Mouse (Mus musculus) embryonic facial prominence, embryonic 11.5 days (tissue): Measurements from ENCODE around the gene Borcs6. TPM values are rescaled to one million over a fixed set of nuclear protein-coding genes. Genes with fewer than 3 reads are reported as not detected.

Experiments
- ATAC-seq: fragments of 200-750 bp; cut with Nextera tagmentation; replicated peaks from 2 replicates; pipeline ENCODE4 v1.8.0; 2017; ENCODE audit warnings: low read depth; ENCODE audit not compliant: insufficient number of reproducible peaks, low FRiP score, low TSS enrichment
- DNase-seq: peaks from one replicate; pipeline ENCODE4 v3.0.0-alpha.2; 2015; ENCODE audit warnings: low spot score
- H3K27ac ChIP-seq: fragments of 300-500 bp; sonication (generic); replicated peaks from 2 replicates; pipeline ENCODE4 v1.5.1; 2014; ENCODE audit warnings: mild to moderate bottlenecking, low read depth, low read length, control low read depth
- H3K27me3 ChIP-seq: fragments of 300-500 bp; sonication (generic); 2 replicates; pipeline ENCODE4 v1.6.1; 2014; ENCODE audit warnings: mild to moderate bottlenecking, low read length, moderate library complexity, mixed read lengths; ENCODE audit not compliant: control insufficient read depth, insufficient read depth
- H3K36me3 ChIP-seq: fragments of 300-500 bp; sonication (generic); replicated peaks from 2 replicates; pipeline ENCODE4 v1.6.1; 2014; ENCODE audit warnings: low read depth, mild to moderate bottlenecking, low read length, moderate library complexity, mixed read lengths; ENCODE audit not compliant: control insufficient read depth, insufficient read depth
- H3K4me1 ChIP-seq: fragments of 300-500 bp; sonication (generic); 2 replicates; pipeline ENCODE4 v1.6.1; 2014; ENCODE audit warnings: low read length, mixed read lengths; ENCODE audit not compliant: control insufficient read depth, insufficient read depth
- H3K4me2 ChIP-seq: fragments of 300-500 bp; sonication (generic); 2 replicates; pipeline ENCODE4 v1.6.1; 2014; ENCODE audit warnings: low read depth, mild to moderate bottlenecking, control low read depth, low read length, moderate library complexity
- H3K4me3 ChIP-seq: fragments of 300-500 bp; sonication (generic); 2 replicates; pipeline ENCODE4 v1.5.1; 2014; ENCODE audit warnings: low read depth, low read length, control low read depth
- H3K9ac ChIP-seq: fragments of 300-500 bp; sonication (generic); replicated peaks from 2 replicates; pipeline ENCODE4 v1.6.1; 2014; ENCODE audit warnings: mild to moderate bottlenecking, control low read depth, low read length
- H3K9me3 ChIP-seq: fragments of 300-500 bp; sonication (generic); replicated peaks from 2 replicates; pipeline ENCODE4 v1.6.1; 2016; ENCODE audit warnings: mild to moderate bottlenecking, low read length, inconsistent platforms, mixed read lengths; ENCODE audit not compliant: control insufficient read depth
- WGBS: fragments of 180-500 bp; shearing (Covaris S2); extraction: QIAGEN DNeasy Blood & Tissue Kit; methylation state at CpG from one replicate; pipeline ENCODE4 v1.1.7; 2014; 5-methylcytosine and 5-hydroxymethylcytosine counted together
- polyA plus RNA-seq: library from polyadenylated mRNA; unstranded; fragments of >200 nt; fragmentation: Nextera tagmentation; extraction: Ambion mirVana; gene quantifications from 2 replicates; pipeline ENCODE4 v1.2.1, GENCODE M21; 2014

Gene Borcs6
- polyA plus RNA-seq, 1 experiment from 2014 or later: 6.4 TPM

DNA sequence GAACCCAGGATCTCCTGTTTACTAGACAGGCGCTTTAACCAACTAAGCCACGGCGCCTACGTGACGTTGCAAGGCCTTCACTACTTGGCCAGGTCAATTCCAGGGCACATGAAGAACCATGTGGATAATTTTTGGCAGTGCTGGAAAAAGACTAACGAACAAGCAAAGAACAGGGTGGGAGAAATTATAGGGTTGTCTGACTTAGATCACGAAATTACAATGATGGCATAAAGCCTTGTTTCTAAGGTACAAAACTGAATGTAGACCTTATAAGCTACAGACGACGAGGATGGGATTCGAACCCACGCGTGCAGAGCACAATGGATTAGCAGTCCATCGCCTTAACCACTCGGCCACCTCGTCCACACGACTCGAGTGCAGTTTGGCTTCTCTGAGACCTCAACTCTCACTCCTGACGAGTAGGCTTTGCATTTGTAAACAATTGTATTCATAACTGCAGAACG is 3.3 kb downstream of the Borcs6 start:
- no peak overlapping the region for H3K27ac ChIP-seq
- peak overlapping the region; percentile 44 for H3K4me2 ChIP-seq
- DNase-seq: peak; percentile 96
- ATAC-seq: peak; percentile 57
- H3K4me1 ChIP-seq: no peaks in the 10 kb centered on the region
- no peaks in the 10 kb centered on the region for H3K27me3 ChIP-seq
- under 1% methylated on average over 19 of the region's 19 CpGs for WGBS
- H3K4me3 ChIP-seq: peak overlapping the region; percentile 69
- no peaks in the 10 kb centered on the region for H3K9me3 ChIP-seq
- H3K9ac ChIP-seq: no peak overlapping the region
- H3K36me3 ChIP-seq: no peaks in the 10 kb centered on the region

DNA sequence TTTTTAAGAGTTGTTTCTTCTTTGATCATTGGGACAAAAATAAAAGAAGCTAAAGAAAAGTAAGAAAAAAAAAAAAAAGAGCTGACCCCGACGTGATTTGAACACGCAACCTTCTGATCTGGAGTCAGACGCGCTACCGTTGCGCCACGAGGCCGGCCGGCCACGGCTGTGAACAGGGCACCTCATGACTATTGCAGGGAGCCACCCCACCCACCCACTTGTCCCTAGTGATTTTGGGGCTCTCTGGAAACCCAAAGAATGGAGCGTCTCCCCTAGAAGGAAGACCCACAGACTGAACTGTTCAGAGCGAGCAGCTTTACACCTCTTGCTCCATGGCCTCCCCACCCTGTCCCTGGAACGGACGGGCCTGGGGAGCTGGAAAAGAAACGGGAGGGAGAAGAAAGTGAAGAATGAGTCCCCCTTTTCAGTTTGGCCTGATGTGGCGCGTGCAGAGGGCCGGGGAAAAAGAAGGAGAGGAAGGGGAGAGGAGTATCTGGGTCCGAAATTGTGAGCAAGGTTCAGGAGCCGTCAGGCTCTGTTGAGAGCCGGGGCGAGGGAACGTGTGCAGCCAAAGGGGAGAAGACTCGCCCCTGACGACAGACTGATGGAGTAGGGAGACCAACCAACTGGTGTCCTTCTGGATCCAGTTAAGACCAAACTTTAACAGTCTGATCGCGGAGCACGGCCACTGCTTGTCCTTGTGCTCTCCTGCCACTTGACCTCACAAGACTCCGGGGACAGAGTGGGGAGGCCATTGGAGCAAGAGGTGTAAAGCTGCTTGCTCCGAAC is 4.1 kb downstream of the Borcs6 start:
- no peaks in the 10 kb centered on the region for H3K4me1 ChIP-seq
- H3K27me3 ChIP-seq: no peaks in the 10 kb centered on the region
- H3K9ac ChIP-seq: peak overlapping the region; percentile 64
- WGBS: under 1% methylated on average over 31 of the region's 31 CpGs
- H3K4me2 ChIP-seq: peak overlapping the region; percentile 45
- ATAC-seq (no peak; the same call in 1 of the 2 replicates), DNase-seq (peak; percentile 87)
- peak overlapping the region; percentile 48 for H3K27ac ChIP-seq
- peak overlapping the region; percentile 69 for H3K4me3 ChIP-seq
- no peaks in the 10 kb centered on the region for H3K36me3 ChIP-seq
- no peaks in the 10 kb centered on the region for H3K9me3 ChIP-seq

DNA sequence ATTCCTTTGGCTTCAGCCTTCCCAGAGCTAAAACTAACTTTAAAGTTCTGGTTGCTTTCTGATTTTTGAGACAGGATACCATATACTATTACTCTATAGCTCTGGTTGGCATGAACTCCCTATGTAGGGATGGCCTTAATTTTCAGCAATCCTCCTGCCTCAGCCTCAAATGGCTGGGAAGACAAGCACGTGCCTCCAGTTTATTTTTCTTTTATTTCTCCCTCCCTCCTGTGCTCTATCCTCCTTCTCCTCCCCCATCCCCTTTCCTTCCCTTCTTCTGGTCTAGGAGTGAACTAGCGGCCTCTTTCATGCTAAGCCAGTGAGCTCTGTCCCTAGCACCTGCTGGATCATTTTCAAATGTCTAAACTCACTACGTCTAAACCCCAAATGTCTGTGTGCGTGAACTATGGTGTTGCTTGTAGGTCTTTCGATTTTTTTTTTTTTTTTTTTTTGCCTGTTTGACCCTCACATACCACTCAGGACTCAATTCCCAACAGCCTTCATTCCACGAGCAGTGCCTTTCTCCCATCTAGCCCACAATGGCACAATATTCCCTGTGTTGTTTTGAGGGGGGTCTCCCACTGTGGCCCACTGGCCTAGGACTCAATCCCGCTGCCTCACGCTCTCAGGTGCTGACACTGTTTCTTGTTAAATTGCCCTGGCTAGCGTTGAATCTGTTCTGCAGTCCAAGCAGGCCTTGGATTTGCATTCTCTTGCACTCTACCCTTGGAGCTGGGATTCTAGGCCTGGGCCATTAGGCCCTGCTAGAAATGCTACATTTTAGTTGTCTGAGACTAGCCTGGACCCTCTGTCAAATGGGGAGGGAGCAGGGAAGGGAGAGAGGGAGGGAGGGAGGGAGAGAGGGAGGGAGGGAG is 5.0 kb downstream of the Borcs6 start:
- H3K36me3 ChIP-seq: no peaks in the 10 kb centered on the region
- H3K9ac ChIP-seq: peak overlapping the region; percentile 64; the same call in 1 of the 2 replicates
- no peaks in the 10 kb centered on the region for H3K4me1 ChIP-seq
- DNase-seq (no peak), ATAC-seq (no peak)
- 36% methylated on average over 9 of the region's 9 CpGs for WGBS
- H3K27me3 ChIP-seq: no peaks in the 10 kb centered on the region
- H3K4me3 ChIP-seq: peak overlapping the region; percentile 69
- H3K27ac ChIP-seq: no peak overlapping the region
- peak overlapping the region; percentile 45 for H3K4me2 ChIP-seq
- H3K9me3 ChIP-seq: no peaks in the 10 kb centered on the region

DNA sequence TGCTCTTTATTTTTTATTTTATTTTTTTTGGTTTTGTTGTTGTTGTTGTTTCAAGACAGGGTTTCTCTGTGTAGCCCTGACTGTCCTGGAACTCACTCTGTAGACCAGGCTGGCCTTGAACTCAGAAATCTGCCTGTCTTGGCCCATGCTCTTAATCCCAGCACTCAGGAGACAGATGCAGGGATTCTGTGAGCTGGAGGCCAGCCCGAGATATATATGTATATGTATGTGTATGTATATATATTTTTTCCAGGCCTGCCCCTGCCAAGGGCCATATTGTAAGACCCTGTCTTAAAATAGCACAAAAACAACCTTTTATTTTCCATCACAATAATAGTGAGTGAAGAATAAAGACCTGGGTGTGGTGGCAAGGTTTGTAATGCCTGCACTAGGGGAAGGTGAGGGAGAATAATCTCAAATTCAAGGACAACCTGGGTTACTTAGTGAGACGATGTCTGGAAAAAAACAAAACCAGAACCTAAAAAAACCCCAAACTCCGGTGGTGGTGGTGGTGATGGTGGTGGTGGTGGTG is 5.9 kb downstream of the Borcs6 start:
- H3K4me3 ChIP-seq: no peak overlapping the region
- WGBS: 59% methylated on average over 3 of the region's 3 CpGs

DNA sequence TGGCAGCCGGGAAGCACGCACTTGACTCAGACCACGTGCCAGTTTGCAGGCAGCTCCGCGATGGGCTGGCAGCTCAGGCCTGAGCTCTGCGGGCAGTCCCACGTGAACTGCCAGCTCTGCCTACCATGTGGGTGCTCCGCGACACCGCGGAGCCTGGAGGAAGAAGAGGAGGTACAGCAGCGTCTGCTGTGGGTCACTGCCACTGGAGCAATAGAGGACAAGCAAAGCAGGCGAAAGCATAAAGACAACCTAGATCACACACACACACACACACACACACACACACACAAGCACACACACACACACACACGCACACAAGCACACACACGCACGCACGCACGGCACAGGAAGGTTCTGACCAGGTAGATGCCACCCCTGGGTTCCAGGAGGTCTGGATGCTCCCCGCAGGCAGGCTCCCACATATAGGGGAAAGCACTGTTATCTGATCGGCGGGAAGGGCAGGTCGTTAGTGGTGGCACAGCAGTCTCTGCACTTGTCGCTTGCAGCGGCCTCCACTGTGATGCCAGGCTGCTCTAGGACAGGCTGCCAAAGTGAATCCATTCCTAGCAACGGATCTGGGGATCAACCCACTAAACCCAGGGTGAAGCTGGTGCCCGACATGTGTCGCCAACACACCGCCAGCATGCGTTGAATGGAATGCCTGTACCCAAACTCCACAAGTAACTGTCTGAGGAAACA is 6.8 kb downstream of the Borcs6 start:
- Histone ChIP-seq H3K4me1 (no peaks in the 10 kb centered on the region), H3K27me3 (no peaks in the 10 kb centered on the region), H3K9me3 (no peaks in the 10 kb centered on the region), H3K4me2 (peak overlapping the region; percentile 76), H3K9ac (peak overlapping the region; percentile 51), H3K4me3 (peak overlapping the region; percentile 36), H3K36me3 (no peaks in the 10 kb centered on the region), H3K27ac (no peak overlapping the region)
- DNase-seq: peak; percentile 22
- 1% methylated on average over 29 of the region's 29 CpGs for WGBS
- ATAC-seq: no peak

More for the DNA sequence above, 5.9 kb downstream of the Borcs6 start:
- ATAC-seq (no peak), DNase-seq (no peak)
- Histone ChIP-seq H3K27me3 (no peaks in the 10 kb centered on the region), H3K9ac (no peak overlapping the region), H3K9me3 (no peaks in the 10 kb centered on the region), H3K27ac (no peak overlapping the region), H3K4me1 (no peaks in the 10 kb centered on the region), H3K36me3 (no peaks in the 10 kb centered on the region), H3K4me2 (no peak overlapping the region; the same call in 1 of the 2 replicates)

DNA sequence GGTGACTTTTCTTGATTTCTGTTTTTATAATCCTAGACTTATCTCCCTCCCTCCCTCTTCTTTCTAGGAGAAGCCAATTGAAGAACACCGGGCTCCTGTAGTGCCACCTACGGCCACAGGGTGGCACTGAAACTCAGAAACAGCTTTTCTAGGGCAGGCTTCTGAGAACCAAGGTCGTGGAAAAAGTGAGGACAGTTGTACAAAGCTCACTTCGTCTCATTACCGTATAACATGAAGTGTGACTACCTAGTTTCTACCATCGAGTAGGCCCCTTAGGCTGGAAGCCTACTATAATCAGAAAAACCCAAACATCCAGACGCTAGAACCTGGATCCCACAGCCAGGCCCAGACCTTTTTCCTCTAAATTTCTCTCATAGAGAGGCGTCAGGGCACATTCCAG is 7.4 kb downstream of the Borcs6 start:
- Histone ChIP-seq H3K4me1 (no peaks in the 10 kb centered on the region), H3K4me2 (peak overlapping the region; percentile 76), H3K9me3 (no peaks in the 10 kb centered on the region), H3K36me3 (no peaks in the 10 kb centered on the region), H3K27ac (no peak overlapping the region), H3K4me3 (peak overlapping the region; percentile 36), H3K9ac (no peak overlapping the region; the same call in 1 of the 2 replicates), H3K27me3 (no peaks in the 10 kb centered on the region)
- DNase-seq: peak; percentile 96
- whole genome bisulfite sequencing: 9% methylated on average over 8 of the region's 8 CpGs
- ATAC-seq: no peak

DNA sequence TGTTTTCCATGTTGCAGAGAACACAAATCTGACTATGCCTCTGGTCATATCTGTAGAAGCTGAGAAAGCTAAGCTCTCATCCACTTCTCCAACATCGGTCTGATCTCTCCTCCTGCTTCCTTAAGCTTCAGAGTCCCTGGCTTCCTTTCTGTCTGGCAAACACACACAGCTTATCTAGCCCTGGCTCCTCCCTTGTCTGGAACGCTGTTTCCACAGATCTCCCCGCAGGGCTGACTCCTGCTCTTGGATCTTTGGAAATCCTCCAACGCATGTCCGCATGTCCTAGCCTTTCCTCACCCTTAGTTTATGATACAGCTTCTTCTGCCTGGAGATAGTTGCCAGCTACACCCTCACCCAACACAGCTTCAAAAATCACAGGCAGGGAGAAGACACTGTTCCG is 8.1 kb downstream of the Borcs6 start:
- ATAC-seq (no peak), DNase-seq (no peak)
- no peaks in the 10 kb centered on the region for H3K4me1 ChIP-seq
- H3K9ac ChIP-seq: no peak overlapping the region
- H3K27me3 ChIP-seq: no peaks in the 10 kb centered on the region
- no peak overlapping the region for H3K4me2 ChIP-seq
- no peak overlapping the region for H3K27ac ChIP-seq
- no peaks in the 10 kb centered on the region for H3K36me3 ChIP-seq
- WGBS: 57% methylated on average over 6 of the region's 6 CpGs
- no peak overlapping the region for H3K4me3 ChIP-seq
- H3K9me3 ChIP-seq: no peaks in the 10 kb centered on the region
